Mouse (Mus musculus) adrenal gland, adult 10 weeks (tissue): ENCODE measurements around the gene Plekhj1. TPM values are rescaled to one million over a fixed set of nuclear protein-coding genes. Genes with fewer than 3 reads are reported as not detected.

ENCODE experiments used
- polyA plus RNA-seq: library from polyadenylated mRNA; stranded (reverse); fragments of 350-450 nt; fragmentation: Illumina TruSeq; extraction: RNeasy Lipid Tissue Mini Kit (QIAGEN cat#74804); gene quantifications from one replicate; pipeline ENCODE4 v1.2.3, GENCODE M21; 2014; ENCODE audit warnings: low read depth, low replicate concordance

Plekhj1 gene
- polyA plus RNA-seq, result 2.5 TPM

GRCm38 (mm10) chr10:80798150-80799006 lies at the start of gene Plekhj1, which contains the start of gene Sf3a2:
Gene Plekhj1, minus strand, starts transcription at chr10:80798626.
Gene Sf3a2, plus strand, starts transcription at chr10:80798198.

DNA sequence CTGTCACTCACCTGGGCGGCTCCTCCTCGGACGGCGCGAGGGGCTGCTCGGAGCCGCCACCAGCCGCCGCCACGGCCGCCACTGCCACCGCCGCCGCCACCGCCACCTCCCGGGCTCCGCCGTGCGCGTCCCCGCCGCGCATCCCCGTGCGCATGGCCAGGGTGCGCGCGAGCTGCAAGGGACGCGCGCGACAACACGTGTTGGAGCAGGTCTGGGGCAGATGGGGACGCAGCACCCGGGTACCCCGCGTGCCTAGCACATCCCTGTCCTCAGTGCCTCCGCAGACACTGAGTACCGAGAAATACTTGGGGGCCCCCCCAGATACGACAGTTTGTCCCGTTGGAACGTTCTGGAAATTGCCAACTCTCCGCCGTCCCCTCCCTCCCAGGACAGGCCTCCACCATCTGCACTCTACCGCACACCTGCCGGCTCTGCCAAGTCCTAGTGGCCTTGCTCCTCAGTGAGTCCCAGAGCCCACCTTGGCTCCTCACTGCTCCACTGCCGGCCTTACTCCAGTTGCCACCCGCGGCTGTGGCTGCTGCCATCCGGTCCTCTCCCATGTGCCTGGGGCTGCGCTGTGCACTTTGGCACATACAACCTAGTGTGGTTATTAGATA lies 45.6 kb upstream of the Plekhj1 start, which contains the start of gene Lingo3:
Gene Lingo3, minus strand, starts transcription at position 109 of the 617 bp plus-strand sequence.

DNA sequence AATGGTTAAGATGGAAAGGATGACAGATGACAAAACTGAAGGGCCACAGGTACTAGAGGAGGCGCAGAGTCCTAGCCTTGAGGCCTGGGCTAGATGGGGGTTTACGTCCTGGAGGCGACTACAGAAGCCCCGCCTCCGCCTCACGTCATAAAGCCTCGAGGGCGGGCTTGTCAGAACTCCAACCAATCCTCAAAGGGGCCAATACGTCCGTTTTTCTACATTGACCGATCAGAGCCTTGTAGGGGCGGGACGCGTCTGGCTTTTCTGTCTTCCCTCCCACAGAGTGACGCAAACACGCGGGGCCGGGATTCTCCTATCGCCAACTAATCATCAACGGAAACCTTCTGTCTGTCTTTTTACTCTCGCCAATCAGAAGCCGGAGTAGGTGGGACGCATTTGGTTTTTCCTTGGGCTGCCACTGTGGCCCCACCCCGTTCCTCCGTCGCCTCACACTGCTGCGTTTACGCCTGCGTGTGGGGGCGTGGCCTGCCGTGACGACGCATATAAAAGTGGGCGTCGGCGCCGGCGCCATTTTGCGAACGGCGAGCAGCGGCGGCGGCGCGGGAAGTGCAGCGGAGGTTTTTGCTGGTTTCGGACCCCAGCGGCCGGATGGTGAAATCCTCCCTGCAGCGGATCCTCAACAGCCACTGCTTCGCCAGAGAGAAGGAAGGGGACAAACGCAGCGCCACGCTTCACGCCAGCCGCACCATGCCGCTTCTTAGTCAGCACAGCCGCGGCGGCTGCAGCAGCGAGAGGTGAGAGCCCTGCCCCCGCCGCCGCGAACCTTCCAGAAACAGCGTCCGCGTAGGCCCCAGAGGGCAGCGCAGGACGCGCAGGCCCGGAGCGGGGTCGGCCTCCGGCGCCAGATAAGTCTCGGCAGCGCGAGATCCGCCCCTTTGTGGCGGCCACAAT lies 28.0 kb upstream of the Plekhj1 start, which contains the start of gene Oaz1:
Gene Oaz1, plus strand, starts transcription at position 506 of the 912 bp plus-strand sequence.

DNA sequence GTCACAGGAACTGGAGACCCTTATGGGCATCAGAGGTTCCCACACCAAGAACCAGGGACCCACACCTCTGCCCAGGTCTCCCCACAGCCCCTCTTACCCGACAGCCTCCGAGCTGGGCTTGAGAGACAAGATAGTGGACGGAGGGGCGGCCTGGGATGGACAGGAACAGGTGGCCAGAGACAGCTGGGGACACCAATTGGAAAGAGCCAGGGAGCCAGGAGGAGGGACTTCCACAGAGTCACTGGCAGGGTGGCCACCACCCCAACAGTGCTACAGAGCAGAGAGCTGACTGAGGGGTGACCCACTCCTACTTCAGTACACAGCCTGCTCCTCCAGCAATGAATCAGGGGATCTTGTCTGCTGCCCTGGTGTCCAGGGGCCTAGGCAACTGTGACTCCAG lies 14.9 kb upstream of the Plekhj1 start, which contains the start of gene Jsrp1:
Gene Jsrp1, minus strand, starts transcription at position 133 of the 400 bp plus-strand sequence.

GRCm38 (mm10) chr10:80804916-80805315 lies 6.5 kb upstream of the Plekhj1 start, which contains the start of gene Amh:
Gene Amh, plus strand, starts transcription at chr10:80805243.

GRCm38 (mm10) chr10:80754594-80755290 lies 43.7 kb downstream of the Plekhj1 start, which contains the start of gene Dot1l:
Gene Dot1l, plus strand, starts transcription at chr10:80755206.

Other genes with a start within 250 kb of the Plekhj1 start
- 0.52 TPM for gene Rexo1, start 237.1 kb downstream of the Plekhj1 start, polyA plus RNA-seq
- 1.2 TPM for gene Klf16, start 221.3 kb downstream of the Plekhj1 start, polyA plus RNA-seq
- gene Abhd17a, start 208.3 kb downstream of the Plekhj1 start, polyA plus RNA-seq, result not detected
- gene Scamp4, start 195.8 kb downstream of the Plekhj1 start, polyA plus RNA-seq, result 1.0 TPM
- not detected for gene Adat3, start 195.7 kb downstream of the Plekhj1 start, polyA plus RNA-seq
- not detected for gene Gm49322, start 192.6 kb downstream of the Plekhj1 start, polyA plus RNA-seq
- 2.0 TPM for gene Csnk1g2, start 175.8 kb downstream of the Plekhj1 start, polyA plus RNA-seq
- gene Btbd2, start 141.6 kb downstream of the Plekhj1 start, polyA plus RNA-seq, result 0.58 TPM
- gene Mknk2, start 120.5 kb downstream of the Plekhj1 start, polyA plus RNA-seq, result 3.6 TPM
- 3.9 TPM for gene Mob3a, start 96.6 kb downstream of the Plekhj1 start, polyA plus RNA-seq
- not detected for gene Izumo4, start 96.4 kb downstream of the Plekhj1 start, polyA plus RNA-seq
- gene Ap3d1, start 56.4 kb downstream of the Plekhj1 start, polyA plus RNA-seq, result 9.3 TPM
- gene Dot1l, start 43.4 kb downstream of the Plekhj1 start, polyA plus RNA-seq, result 3.6 TPM
- 2.6 TPM for gene Sf3a2, start 428 bp downstream of the Plekhj1 start, polyA plus RNA-seq
- gene Amh, start 6.6 kb upstream of the Plekhj1 start, polyA plus RNA-seq, result not detected
- not detected for gene Jsrp1, start 14.9 kb upstream of the Plekhj1 start, polyA plus RNA-seq
- 163 TPM for gene Oaz1, start 28.0 kb upstream of the Plekhj1 start, polyA plus RNA-seq
- 0.76 TPM for gene Lingo3, start 45.4 kb upstream of the Plekhj1 start, polyA plus RNA-seq
- 3.7 TPM for gene Lsm7, start 56.6 kb upstream of the Plekhj1 start, polyA plus RNA-seq
- not detected for gene Sppl2b, start 56.6 kb upstream of the Plekhj1 start, polyA plus RNA-seq
- not detected for gene Tmprss9, start 73.2 kb upstream of the Plekhj1 start, polyA plus RNA-seq
- not detected for gene Timm13, start 102.3 kb upstream of the Plekhj1 start, polyA plus RNA-seq
- gene Lmnb2, start 119.6 kb upstream of the Plekhj1 start, polyA plus RNA-seq, result 0.23 TPM
- 28.2 TPM for gene Gadd45b, start 131.4 kb upstream of the Plekhj1 start, polyA plus RNA-seq
- 10.1 TPM for gene Gng7, start 216.3 kb upstream of the Plekhj1 start, polyA plus RNA-seq
- gene Diras1, start 227.0 kb upstream of the Plekhj1 start, polyA plus RNA-seq, result 0.93 TPM
- 1.7 TPM for gene Slc39a3, start 238.8 kb upstream of the Plekhj1 start, polyA plus RNA-seq